Mouse (Mus musculus) CH12.LX (cell line): ENCODE data around the gene Sh2b1. TPM values are rescaled to one million over a fixed set of nuclear protein-coding genes. Genes with fewer than 3 reads are reported as not detected.
A peak's percentile ranks its signal among the peaks of the same experiment; 100 is the strongest.

Experiments
- DNase-seq: peaks from one replicate; pipeline ENCODE4 v3.0.0-alpha.2; 2013; ENCODE audit errors: extremely low read depth
- H3K27ac ChIP-seq: 2 replicates; pipeline ENCODE4 v1.5.1; 2012; ENCODE audit warnings: low read depth, mild to moderate bottlenecking, control low read depth, moderate library complexity; ENCODE audit not compliant: insufficient read depth
- H3K27me3 ChIP-seq: replicated peaks from 2 replicates; pipeline ENCODE3; 2012; ENCODE audit warnings: inconsistent platforms
- H3K36me3 ChIP-seq, 2 experiments: replicated peaks in 1 of 2; 2 replicates each; pipeline versions ENCODE3 to v1.6.1; 2012; ENCODE audit warnings: inconsistent platforms in 1 of 2, low read length in 1 of 2, mild to moderate bottlenecking in 1 of 2, mixed read lengths in 1 of 2, moderate library complexity in 1 of 2; ENCODE audit not compliant: control insufficient read depth in 1 of 2, insufficient read depth in 1 of 2
- H3K4me1 ChIP-seq, 2 experiments: 2 replicates each; pipeline ENCODE4 v1.6.1; 2012; ENCODE audit warnings: inconsistent platforms in 1 of 2, moderate library complexity in 1 of 2; ENCODE audit not compliant: insufficient read depth in 2 of 2, control insufficient read depth in 1 of 2
- H3K4me2 ChIP-seq: 2 replicates; pipeline ENCODE4 v1.6.1; 2012; ENCODE audit warnings: low read depth, mild to moderate bottlenecking, control low read depth; ENCODE audit not compliant: poor library complexity, insufficient read depth, severe bottlenecking
- H3K4me3 ChIP-seq, 3 experiments: fragments of 150-350 bp in 1 of 3; sonication (generic) in 1 of 3; replicated peaks in 1 of 3; 2 replicates each; pipeline versions ENCODE3 to v1.5.1; 2011 to 2012; ENCODE audit warnings: low read depth in 2 of 3, low read length in 2 of 3, mild to moderate bottlenecking in 2 of 3, moderate library complexity in 2 of 3, control low read depth in 1 of 3, improper control_type of control experiment in 1 of 3, inconsistent platforms in 1 of 3, mixed read lengths in 1 of 3; ENCODE audit not compliant: poor library complexity in 1 of 3
- H3K79me2 ChIP-seq: replicated peaks from 2 replicates; pipeline ENCODE4 v1.6.1; 2012; ENCODE audit warnings: mild to moderate bottlenecking, moderate library complexity; ENCODE audit not compliant: control insufficient read depth, poor library complexity, insufficient read depth, severe bottlenecking; ENCODE audit errors: extremely low read depth
- H3K9ac ChIP-seq: 2 replicates; pipeline ENCODE4 v1.6.1; 2012; ENCODE audit warnings: low read depth, mild to moderate bottlenecking, control low read depth, moderate library complexity; ENCODE audit not compliant: insufficient read depth
- H3K9me3 ChIP-seq: replicated peaks from 2 replicates; pipeline ENCODE3; 2012; ENCODE audit warnings: low read length, inconsistent platforms, mixed read lengths
- BHLHE40 ChIP-seq: IDR thresholded peaks from 2 replicates; pipeline ENCODE4 v1.6.1; 2011; ENCODE audit warnings: mild to moderate bottlenecking, low read depth, low read length, improper control_type of control experiment
- ELF1 ChIP-seq: IDR thresholded peaks from 2 replicates; pipeline ENCODE4 v1.6.1; 2014; ENCODE audit warnings: low read depth, mild to moderate bottlenecking, inconsistent platforms, low read length, improper control_type of control experiment
- EP300 ChIP-seq: IDR thresholded peaks from 2 replicates; pipeline ENCODE4 v1.6.1; 2011; ENCODE audit warnings: low read length, improper control_type of control experiment
- IRF4 ChIP-seq: IDR thresholded peaks from 2 replicates; pipeline ENCODE4 v1.6.1; 2014; ENCODE audit warnings: low read depth, mild to moderate bottlenecking, inconsistent platforms, low read length, improper control_type of control experiment
- KAT2A ChIP-seq: IDR thresholded peaks from 2 replicates; pipeline ENCODE4 v1.6.1; 2012; ENCODE audit warnings: low read length, improper control_type of control experiment, inconsistent platforms; ENCODE audit not compliant: insufficient replicate concordance
- MAX ChIP-seq: IDR thresholded peaks from 2 replicates; pipeline ENCODE4 v1.6.1; 2011; ENCODE audit warnings: low read length, improper control_type of control experiment
- MEF2A ChIP-seq: IDR thresholded peaks from 2 replicates; pipeline ENCODE4 v1.6.1; 2014; ENCODE audit warnings: low read depth, mild to moderate bottlenecking, inconsistent platforms, low read length, improper control_type of control experiment, borderline replicate concordance
- NRF1 ChIP-seq: IDR thresholded peaks from 2 replicates; pipeline ENCODE4 v1.6.1; 2014; ENCODE audit warnings: low read depth, mild to moderate bottlenecking, inconsistent platforms, low read length, improper control_type of control experiment, moderate library complexity
- POLR2A ChIP-seq: IDR thresholded peaks from 2 replicates; pipeline ENCODE4 v1.6.1; 2011; ENCODE audit warnings: low read depth, mild to moderate bottlenecking, improper control_type of control experiment, low read length
- RCOR1 ChIP-seq: conservative IDR thresholded peaks from 2 replicates; pipeline ENCODE4 v1.6.1; 2012; ENCODE audit warnings: low read depth, mild to moderate bottlenecking, inconsistent platforms, low read length, improper control_type of control experiment
- SMC3 ChIP-seq: IDR thresholded peaks from 2 replicates; pipeline ENCODE4 v1.6.1; 2011; ENCODE audit warnings: low read depth, low read length, improper control_type of control experiment
- TBP ChIP-seq: conservative IDR thresholded peaks from 2 replicates; pipeline ENCODE4 v1.6.1; 2011; ENCODE audit warnings: low read depth, low read length, improper control_type of control experiment
- dilution Hi-C: fragments of 300-500 bp; cut with MboI; formaldehyde crosslinking; loops from 2 replicates; pipeline ENCODE4 v1.14.3; 2020; ENCODE audit warnings: low sequenced_read_pairs; ENCODE audit not compliant: extremely low pct_unique_long_range_greater_than_20kb, extremely low pct_ligation_motif_present
- in situ Hi-C: fragments of 300-500 bp; cut with MboI; formaldehyde crosslinking; loops from 3 replicates; pipeline ENCODE4 v1.14.3; 2019; ENCODE audit warnings: low sequenced_read_pairs, low pct_ligation_motif_present, low pct_unique_long_range_greater_than_20kb, mixed read lengths
- polyA plus RNA-seq: library from polyadenylated mRNA; unstranded; fragments of >175 nt; gene quantifications from 2 replicates; pipeline ENCODE4 v1.2.1, GENCODE M21; 2012; ENCODE audit warnings: low read depth; ENCODE audit not compliant: insufficient read length
- total RNA-seq, 2 experiments: library from RNA; depleted of rRNA; stranded (reverse); fragments of 300-350 nt in 1 of 2; fragments of >200 nt in 1 of 2; gene quantifications; 2 replicates each; pipeline ENCODE4 v1.2.3; 2012 to 2014

The Sh2b1 gene
- total and polyA plus RNA-seq, 3 experiments: 5.2 to 31.3 (median 13.4) TPM

DNA sequence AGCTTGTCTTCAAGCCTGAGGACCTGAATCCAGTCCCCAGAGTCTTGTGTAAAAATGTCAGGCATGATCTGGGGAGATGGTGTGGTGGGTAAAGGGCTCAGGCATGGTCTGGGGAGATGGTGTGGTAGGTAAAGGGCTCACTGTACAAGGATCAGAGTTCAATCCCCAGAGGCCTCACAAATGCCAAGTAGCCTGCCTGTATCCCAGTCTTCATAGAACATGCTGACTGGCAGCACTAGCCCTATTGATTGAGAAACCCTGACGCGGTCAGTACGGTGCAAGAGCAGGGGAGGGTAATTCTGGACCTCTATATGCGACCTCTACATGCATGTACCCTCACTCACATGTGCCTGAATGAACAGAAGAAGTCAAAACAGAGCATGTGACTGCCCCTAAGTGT lies 57.6 kb downstream of the Sh2b1 start:
- peaks cover 10% of the 10 kb centered on the region for H3K9me3 ChIP-seq
- DNase-seq: no peak
- no peaks in the 10 kb centered on the region for H3K27me3 ChIP-seq
- peak overlapping the region; percentile 23; the same call in 1 of the 2 replicates for H3K9ac ChIP-seq
- in situ Hi-C loops (no loop called here), dilution Hi-C loops (no loop called here)
- 0 out of 2 replicates have a peak, but pooled peaks have one; percentile 6 for TF ChIP-seq POLR2A
- no peak for TF ChIP-seq NRF1
- TF ChIP-seq MAX: peak; percentile 56; the same call in 1 of the 2 replicates
- peaks cover 34 to 51% of the 10 kb centered on the region in 2 experiments for H3K4me1 ChIP-seq
- peaks cover 21% of the 10 kb centered on the region for H3K79me2 ChIP-seq
- H3K27ac ChIP-seq: peak overlapping the region; percentile 100
- H3K36me3 ChIP-seq: peaks cover 4 to 14% of the 10 kb centered on the region in 2 experiments
- no peak overlapping the region for H3K4me2 ChIP-seq
- no peak overlapping the region for H3K4me3 ChIP-seq

DNA sequence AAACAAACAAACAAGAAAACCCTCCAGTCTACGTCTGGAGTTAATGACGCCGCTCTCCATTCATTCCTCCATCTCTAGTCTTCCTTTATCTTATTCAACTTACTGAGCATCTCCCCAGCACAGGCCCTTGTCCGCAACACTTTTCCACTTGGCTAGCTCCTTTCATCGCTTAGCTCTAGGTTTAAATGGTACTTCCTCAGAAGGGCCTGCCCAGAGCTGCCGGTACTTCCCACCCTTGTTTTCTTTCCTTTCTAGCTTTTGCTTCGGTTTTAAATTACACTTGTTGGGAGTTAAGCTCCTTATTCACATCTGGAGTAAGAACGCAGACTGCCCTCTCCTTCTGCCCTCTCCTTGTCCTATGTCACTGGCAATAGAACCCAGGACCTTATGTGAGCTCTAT lies 58.2 kb downstream of the Sh2b1 start:
- H3K4me1 ChIP-seq: peaks cover 38 to 56% of the 10 kb centered on the region in 2 experiments
- peak; percentile 65 for DNase-seq
- in situ Hi-C loops (no loop called here), dilution Hi-C loops (no loop called here)
- TF ChIP-seq BHLHE40 (peak; percentile 4; the same call in 1 of the 2 replicates), EP300 (0 out of 2 replicates have a peak, but pooled peaks have one; percentile 5), SMC3 (peak; percentile 2; the same call in 1 of the 2 replicates), MEF2A (peak; percentile 11; the same call in 1 of the 2 replicates), ELF1 (peak; percentile 6; the same call in 1 of the 2 replicates), TBP (no peak), KAT2A (no peak), IRF4 (peak; percentile 37), RCOR1 (no peak; the same call in 1 of the 2 replicates)
- peak overlapping the region; percentile 23; the same call in 1 of the 2 replicates for H3K9ac ChIP-seq
- H3K36me3 ChIP-seq: peaks cover 10 to 19% of the 10 kb centered on the region in 2 experiments
- peak overlapping the region; percentile 100 for H3K27ac ChIP-seq
- H3K9me3 ChIP-seq: peaks cover 9% of the 10 kb centered on the region
- H3K4me3 ChIP-seq: peak overlapping the region in 1 of 3 experiments; percentile 6
- H3K79me2 ChIP-seq: peaks cover 23% of the 10 kb centered on the region
- H3K4me2 ChIP-seq: peak overlapping the region; percentile 35
- no peaks in the 10 kb centered on the region for H3K27me3 ChIP-seq

Other genes starting within 250 kb of the Sh2b1 start
- gene Sbk1, start 202.8 kb downstream of the Sh2b1 start, total RNA-seq (2012; rRNA removed): 4.5 and 4.7 TPM in 2 replicates
- gene Sbk1, start 202.8 kb downstream of the Sh2b1 start, total RNA-seq (2014; rRNA removed): 1.6 and 2.1 TPM in 2 replicates
- gene Sbk1, start 202.8 kb downstream of the Sh2b1 start, polyA plus RNA-seq: 3.4 and 4.2 TPM in 2 replicates
- gene Lat, start 105.9 kb downstream of the Sh2b1 start, total RNA-seq (2012; rRNA removed): 0.42 TPM in 2 replicates
- 0.55 TPM in 1 of 2 replicates, not detected in the other for gene Lat, start 105.9 kb downstream of the Sh2b1 start, total RNA-seq (2014; rRNA removed)
- 1.1 and 1.2 TPM in 2 replicates for gene Lat, start 105.9 kb downstream of the Sh2b1 start, polyA plus RNA-seq
- gene Spns1, start 98.0 kb downstream of the Sh2b1 start, total RNA-seq (2012; rRNA removed): 38.4 and 42.6 TPM in 2 replicates
- gene Spns1, start 98.0 kb downstream of the Sh2b1 start, total RNA-seq (2014; rRNA removed): 36.4 and 45.3 TPM in 2 replicates
- 37.8 and 61.7 TPM in 2 replicates for gene Spns1, start 98.0 kb downstream of the Sh2b1 start, polyA plus RNA-seq
- 7.8 and 8.8 TPM in 2 replicates for gene Nfatc2ip, start 78.7 kb downstream of the Sh2b1 start, total RNA-seq (2012; rRNA removed)
- gene Nfatc2ip, start 78.7 kb downstream of the Sh2b1 start, total RNA-seq (2014; rRNA removed): 15.0 and 16.8 TPM in 2 replicates
- 13.0 and 13.9 TPM in 2 replicates for gene Nfatc2ip, start 78.7 kb downstream of the Sh2b1 start, polyA plus RNA-seq
- gene Cd19, start 60.5 kb downstream of the Sh2b1 start, total RNA-seq (2012; rRNA removed): 132 and 143 TPM in 2 replicates
- 139 and 141 TPM in 2 replicates for gene Cd19, start 60.5 kb downstream of the Sh2b1 start, total RNA-seq (2014; rRNA removed)
- 199 and 234 TPM in 2 replicates for gene Cd19, start 60.5 kb downstream of the Sh2b1 start, polyA plus RNA-seq
- gene Rabep2, start 46.7 kb downstream of the Sh2b1 start, total RNA-seq (2012; rRNA removed): 38.5 and 40.3 TPM in 2 replicates
- gene Rabep2, start 46.7 kb downstream of the Sh2b1 start, total RNA-seq (2014; rRNA removed): 35.7 and 42.6 TPM in 2 replicates
- 33.7 and 36.6 TPM in 2 replicates for gene Rabep2, start 46.7 kb downstream of the Sh2b1 start, polyA plus RNA-seq
- gene Atp2a1, start 12.3 kb downstream of the Sh2b1 start, total RNA-seq (2012; rRNA removed): 0.25 and 0.38 TPM in 2 replicates
- gene Atp2a1, start 12.3 kb downstream of the Sh2b1 start, total RNA-seq (2014; rRNA removed): not detected in 2 replicates
- gene Atp2a1, start 12.3 kb downstream of the Sh2b1 start, polyA plus RNA-seq: 0.74 and 0.75 TPM in 2 replicates
- gene Tufm, start 11.9 kb upstream of the Sh2b1 start, total RNA-seq (2012; rRNA removed): 156 and 183 TPM in 2 replicates
- gene Tufm, start 11.9 kb upstream of the Sh2b1 start, total RNA-seq (2014; rRNA removed): 115 and 123 TPM in 2 replicates
- gene Tufm, start 11.9 kb upstream of the Sh2b1 start, polyA plus RNA-seq: 219 and 224 TPM in 2 replicates
- 42.4 and 64.2 TPM in 2 replicates for gene Atxn2l, start 28.0 kb upstream of the Sh2b1 start, total RNA-seq (2012; rRNA removed)
- gene Atxn2l, start 28.0 kb upstream of the Sh2b1 start, total RNA-seq (2014; rRNA removed): 16.5 and 18.8 TPM in 2 replicates
- 104 and 122 TPM in 2 replicates for gene Atxn2l, start 28.0 kb upstream of the Sh2b1 start, polyA plus RNA-seq
- gene Eif3c, start 91.0 kb upstream of the Sh2b1 start, total RNA-seq (2012; rRNA removed): 246 and 276 TPM in 2 replicates
- gene Eif3c, start 91.0 kb upstream of the Sh2b1 start, total RNA-seq (2014; rRNA removed): 194 and 202 TPM in 2 replicates
- 330 and 348 TPM in 2 replicates for gene Eif3c, start 91.0 kb upstream of the Sh2b1 start, polyA plus RNA-seq
- 1.3 and 1.8 TPM in 2 replicates for gene Apobr, start 109.5 kb upstream of the Sh2b1 start, total RNA-seq (2012; rRNA removed)
- 1.5 and 1.6 TPM in 2 replicates for gene Apobr, start 109.5 kb upstream of the Sh2b1 start, total RNA-seq (2014; rRNA removed)
- gene Apobr, start 109.5 kb upstream of the Sh2b1 start, polyA plus RNA-seq: 9.7 and 10.1 TPM in 2 replicates
- 20.7 and 21.9 TPM in 2 replicates for gene Cln3, start 110.4 kb upstream of the Sh2b1 start, total RNA-seq (2012; rRNA removed)
- 19.1 and 19.2 TPM in 2 replicates for gene Cln3, start 110.4 kb upstream of the Sh2b1 start, total RNA-seq (2014; rRNA removed)
- gene Cln3, start 110.4 kb upstream of the Sh2b1 start, polyA plus RNA-seq: 46.2 and 47.2 TPM in 2 replicates
- gene Il27, start 119.5 kb upstream of the Sh2b1 start, total RNA-seq (2012; rRNA removed): not detected in 2 replicates
- gene Il27, start 119.5 kb upstream of the Sh2b1 start, total RNA-seq (2014; rRNA removed): not detected in 2 replicates
- 0.31 TPM in 1 of 2 replicates, not detected in the other for gene Il27, start 119.5 kb upstream of the Sh2b1 start, polyA plus RNA-seq
- gene Nupr1, start 155.4 kb upstream of the Sh2b1 start, total RNA-seq (2012; rRNA removed): 4.9 and 13.9 TPM in 2 replicates
- gene Nupr1, start 155.4 kb upstream of the Sh2b1 start, total RNA-seq (2014; rRNA removed): 5.5 and 6.4 TPM in 2 replicates
- 12.5 and 13.5 TPM in 2 replicates for gene Nupr1, start 155.4 kb upstream of the Sh2b1 start, polyA plus RNA-seq
- gene Sgf29, start 173.9 kb upstream of the Sh2b1 start, total RNA-seq (2012; rRNA removed): 45.9 and 55.6 TPM in 2 replicates
- gene Sgf29, start 173.9 kb upstream of the Sh2b1 start, total RNA-seq (2014; rRNA removed): 20.5 and 31.7 TPM in 2 replicates
- 70.0 and 71.7 TPM in 2 replicates for gene Sgf29, start 173.9 kb upstream of the Sh2b1 start, polyA plus RNA-seq
- gene Sult1a1, start 201.0 kb upstream of the Sh2b1 start, total RNA-seq (2012; rRNA removed): 0.17 and 0.34 TPM in 2 replicates
- gene Sult1a1, start 201.0 kb upstream of the Sh2b1 start, total RNA-seq (2014; rRNA removed): 0.80 and 0.87 TPM in 2 replicates
- 0.87 and 1.4 TPM in 2 replicates for gene Sult1a1, start 201.0 kb upstream of the Sh2b1 start, polyA plus RNA-seq
- 136 and 155 TPM in 2 replicates for gene Bola2, start 220.0 kb upstream of the Sh2b1 start, total RNA-seq (2012; rRNA removed)
- gene Bola2, start 220.0 kb upstream of the Sh2b1 start, total RNA-seq (2014; rRNA removed): 60.4 and 72.8 TPM in 2 replicates
- gene Bola2, start 220.0 kb upstream of the Sh2b1 start, polyA plus RNA-seq: 341 and 353 TPM in 2 replicates
- 5.0 and 5.6 TPM in 2 replicates for gene Slx1b, start 220.4 kb upstream of the Sh2b1 start, total RNA-seq (2012; rRNA removed)
- 4.4 and 4.7 TPM in 2 replicates for gene Slx1b, start 220.4 kb upstream of the Sh2b1 start, total RNA-seq (2014; rRNA removed)
- gene Slx1b, start 220.4 kb upstream of the Sh2b1 start, polyA plus RNA-seq: 5.6 and 8.3 TPM in 2 replicates
- 287 and 312 TPM in 2 replicates for gene Coro1a, start 232.4 kb upstream of the Sh2b1 start, total RNA-seq (2012; rRNA removed)
- gene Coro1a, start 232.4 kb upstream of the Sh2b1 start, total RNA-seq (2014; rRNA removed): 349 and 371 TPM in 2 replicates
- 203 and 228 TPM in 2 replicates for gene Coro1a, start 232.4 kb upstream of the Sh2b1 start, polyA plus RNA-seq